Mouse (Mus musculus) embryonic facial prominence, embryonic 11.5 days (tissue): ENCODE data around the gene Ttll5. TPM values are rescaled to one million over a fixed set of nuclear protein-coding genes. Genes with fewer than 3 reads are reported as not detected.

Experiments used
- ATAC-seq: fragments of 200-750 bp; cut with Nextera tagmentation; replicated peaks from 2 replicates; pipeline ENCODE4 v1.8.0; 2017; ENCODE audit warnings: low read depth; ENCODE audit not compliant: insufficient number of reproducible peaks, low FRiP score, low TSS enrichment
- DNase-seq: peaks from one replicate; pipeline ENCODE4 v3.0.0-alpha.2; 2015; ENCODE audit warnings: low spot score
- H3K27ac ChIP-seq: fragments of 300-500 bp; sonication (generic); replicated peaks from 2 replicates; pipeline ENCODE4 v1.5.1; 2014; ENCODE audit warnings: mild to moderate bottlenecking, low read depth, low read length, control low read depth
- H3K27me3 ChIP-seq: fragments of 300-500 bp; sonication (generic); 2 replicates; pipeline ENCODE4 v1.6.1; 2014; ENCODE audit warnings: mild to moderate bottlenecking, low read length, moderate library complexity, mixed read lengths; ENCODE audit not compliant: control insufficient read depth, insufficient read depth
- H3K36me3 ChIP-seq: fragments of 300-500 bp; sonication (generic); replicated peaks from 2 replicates; pipeline ENCODE4 v1.6.1; 2014; ENCODE audit warnings: low read depth, mild to moderate bottlenecking, low read length, moderate library complexity, mixed read lengths; ENCODE audit not compliant: control insufficient read depth, insufficient read depth
- H3K4me1 ChIP-seq: fragments of 300-500 bp; sonication (generic); 2 replicates; pipeline ENCODE4 v1.6.1; 2014; ENCODE audit warnings: low read length, mixed read lengths; ENCODE audit not compliant: control insufficient read depth, insufficient read depth
- H3K4me2 ChIP-seq: fragments of 300-500 bp; sonication (generic); 2 replicates; pipeline ENCODE4 v1.6.1; 2014; ENCODE audit warnings: low read depth, mild to moderate bottlenecking, control low read depth, low read length, moderate library complexity
- H3K4me3 ChIP-seq: fragments of 300-500 bp; sonication (generic); 2 replicates; pipeline ENCODE4 v1.5.1; 2014; ENCODE audit warnings: low read depth, low read length, control low read depth
- H3K9ac ChIP-seq: fragments of 300-500 bp; sonication (generic); replicated peaks from 2 replicates; pipeline ENCODE4 v1.6.1; 2014; ENCODE audit warnings: mild to moderate bottlenecking, control low read depth, low read length
- H3K9me3 ChIP-seq: fragments of 300-500 bp; sonication (generic); replicated peaks from 2 replicates; pipeline ENCODE4 v1.6.1; 2016; ENCODE audit warnings: mild to moderate bottlenecking, low read length, inconsistent platforms, mixed read lengths; ENCODE audit not compliant: control insufficient read depth
- WGBS: fragments of 180-500 bp; shearing (Covaris S2); extraction: QIAGEN DNeasy Blood & Tissue Kit; methylation state at CpG from one replicate; pipeline ENCODE4 v1.1.7; 2014; 5-methylcytosine and 5-hydroxymethylcytosine counted together
- polyA plus RNA-seq: library from polyadenylated mRNA; unstranded; fragments of >200 nt; fragmentation: Nextera tagmentation; extraction: Ambion mirVana; gene quantifications from 2 replicates; pipeline ENCODE4 v1.2.1, GENCODE M21; 2014

Ttll5 gene
- polyA plus RNA-seq, 1 experiment from 2014 or later, result 16.4 TPM

GRCm38 (mm10) chr12:86017360-86017759, 192.9 kb downstream of the Ttll5 start:
- Histone ChIP-seq H3K4me2 (no peak overlapping the region), H3K4me3 (no peak overlapping the region), H3K9me3 (no peaks in the 10 kb centered on the region), H3K4me1 (no peaks in the 10 kb centered on the region), H3K9ac (no peak overlapping the region), H3K27ac (no peak overlapping the region), H3K36me3 (no peaks in the 10 kb centered on the region), H3K27me3 (no peaks in the 10 kb centered on the region)
- 68% methylated on average over 5 of the region's 5 CpGs for WGBS
- DNase-seq (no peak), ATAC-seq (no peak)

GRCm38 (mm10) chr12:86021583-86021982, 197.1 kb downstream of the Ttll5 start:
- DNase-seq, result no peak
- no peaks in the 10 kb centered on the region for H3K27me3 ChIP-seq
- ATAC-seq, result no peak
- H3K4me1 ChIP-seq, result no peaks in the 10 kb centered on the region
- 76% methylated on average over 6 of the region's 6 CpGs for WGBS
- no peak overlapping the region for H3K4me2 ChIP-seq
- H3K9ac ChIP-seq, result no peak overlapping the region
- H3K36me3 ChIP-seq, result no peaks in the 10 kb centered on the region
- no peak overlapping the region for H3K27ac ChIP-seq
- no peak overlapping the region for H3K4me3 ChIP-seq
- H3K9me3 ChIP-seq, result no peaks in the 10 kb centered on the region

DNA sequence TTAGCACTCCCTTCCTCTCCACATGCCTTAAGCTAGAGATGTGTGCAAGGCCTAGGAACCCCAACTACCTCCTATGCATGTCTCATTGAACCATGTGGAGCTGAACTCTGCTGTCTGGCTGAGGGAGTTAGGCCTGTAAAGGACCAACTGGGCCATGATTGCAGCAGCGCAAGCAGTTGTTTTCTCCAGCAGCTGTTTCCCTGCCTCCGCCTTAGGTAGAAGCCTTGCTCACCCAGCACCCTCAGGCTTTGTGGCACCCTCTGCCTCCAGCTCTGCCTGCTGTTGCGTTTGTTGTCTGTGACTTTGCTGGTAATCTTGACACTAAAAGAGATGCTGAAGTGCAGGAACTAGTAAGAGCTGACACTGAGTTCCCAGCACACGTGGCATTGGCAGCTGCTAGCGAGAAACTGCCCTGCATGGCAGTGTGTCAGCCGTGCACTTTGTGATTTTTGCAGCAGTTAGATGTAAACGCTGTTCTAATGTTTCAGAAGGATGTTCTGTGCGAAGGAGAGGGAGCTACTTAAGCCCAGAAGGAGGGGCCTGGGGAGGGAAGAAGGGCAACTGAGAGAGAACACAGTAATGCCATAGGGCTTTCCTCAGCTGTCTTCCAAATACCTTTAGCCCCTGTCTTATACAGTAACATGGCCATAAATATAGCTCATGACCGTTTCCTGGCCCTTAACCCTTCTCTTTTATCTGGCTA, 198.0 kb downstream of the Ttll5 start:
- no peaks in the 10 kb centered on the region for H3K36me3 ChIP-seq
- H3K9me3 ChIP-seq, result no peaks in the 10 kb centered on the region
- H3K27ac ChIP-seq, result no peak overlapping the region
- H3K4me1 ChIP-seq, result no peaks in the 10 kb centered on the region
- ATAC-seq (no peak), DNase-seq (no peak)
- no peak overlapping the region for H3K4me3 ChIP-seq
- H3K27me3 ChIP-seq, result no peaks in the 10 kb centered on the region
- H3K9ac ChIP-seq, result no peak overlapping the region
- 61% methylated on average over 9 of the region's 9 CpGs for WGBS
- no peak overlapping the region for H3K4me2 ChIP-seq

DNA sequence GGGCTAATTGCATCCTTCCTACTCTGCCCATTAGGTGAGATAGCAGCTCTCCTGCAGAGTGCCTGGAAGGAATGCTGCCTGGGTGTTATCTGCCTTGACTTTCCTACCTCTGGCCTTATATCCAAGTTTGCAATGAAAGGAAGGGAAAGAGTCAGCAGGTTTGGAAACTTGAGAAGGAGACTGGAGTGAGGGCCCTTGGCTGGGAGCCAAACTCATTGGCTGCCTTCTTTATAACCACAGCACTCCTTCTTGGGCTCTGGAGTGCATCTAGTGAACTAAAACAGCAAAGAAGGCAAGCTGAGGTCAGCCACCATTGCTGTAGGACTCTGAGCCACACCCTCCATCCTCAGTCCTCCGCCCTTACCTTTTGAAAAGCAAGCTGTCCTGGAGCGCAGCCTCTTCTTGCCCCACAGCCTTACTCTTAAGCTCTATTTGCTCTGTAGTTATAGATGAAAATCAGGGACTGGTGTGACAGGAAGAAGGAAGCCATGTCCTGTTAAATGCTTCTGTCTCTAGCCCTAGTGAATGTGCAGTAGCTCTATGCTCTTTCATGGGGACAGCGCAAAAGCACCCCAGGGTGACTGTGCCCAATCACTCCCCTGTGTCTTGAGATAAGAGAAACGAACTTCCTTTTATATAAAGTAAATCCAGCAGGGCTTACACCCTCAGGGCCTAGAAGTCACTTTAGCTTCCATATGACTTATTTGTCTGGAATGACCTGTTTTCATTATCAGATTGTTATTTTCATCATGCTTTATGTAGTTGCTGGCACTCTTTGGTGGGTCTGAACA, 198.8 kb downstream of the Ttll5 start:
- H3K27ac ChIP-seq, result no peak overlapping the region
- no peaks in the 10 kb centered on the region for H3K27me3 ChIP-seq
- ATAC-seq (peak; percentile 63; the same call in 1 of the 2 replicates), DNase-seq (peak; percentile 60)
- H3K4me2 ChIP-seq, result no peak overlapping the region
- H3K9me3 ChIP-seq, result no peaks in the 10 kb centered on the region
- no peak overlapping the region for H3K4me3 ChIP-seq
- 78% methylated on average over 4 of the region's 4 CpGs for WGBS
- H3K36me3 ChIP-seq, result no peaks in the 10 kb centered on the region
- no peak overlapping the region for H3K9ac ChIP-seq
- H3K4me1 ChIP-seq, result no peaks in the 10 kb centered on the region

GRCm38 (mm10) chr12:86024426-86024825, 200.0 kb downstream of the Ttll5 start:
- no peaks in the 10 kb centered on the region for H3K9me3 ChIP-seq
- WGBS, result 59% methylated on average over 4 of the region's 4 CpGs
- no peaks in the 10 kb centered on the region for H3K4me1 ChIP-seq
- H3K36me3 ChIP-seq, result no peaks in the 10 kb centered on the region
- no peaks in the 10 kb centered on the region for H3K27me3 ChIP-seq
- peak; percentile 66 for DNase-seq
- no peak for ATAC-seq
- no peak overlapping the region for H3K27ac ChIP-seq
- H3K4me2 ChIP-seq, result no peak overlapping the region
- no peak overlapping the region for H3K9ac ChIP-seq
- H3K4me3 ChIP-seq, result no peak overlapping the region

GRCm38 (mm10) chr12:86025480-86025879, 201.0 kb downstream of the Ttll5 start:
- Histone ChIP-seq H3K4me1 (no peaks in the 10 kb centered on the region), H3K9ac (no peak overlapping the region), H3K9me3 (no peaks in the 10 kb centered on the region), H3K27ac (no peak overlapping the region), H3K4me2 (no peak overlapping the region), H3K4me3 (no peak overlapping the region), H3K36me3 (no peaks in the 10 kb centered on the region), H3K27me3 (no peaks in the 10 kb centered on the region)
- WGBS, result 86% methylated on average over 6 of the region's 6 CpGs
- DNase-seq, result no peak
- ATAC-seq, result no peak

DNA sequence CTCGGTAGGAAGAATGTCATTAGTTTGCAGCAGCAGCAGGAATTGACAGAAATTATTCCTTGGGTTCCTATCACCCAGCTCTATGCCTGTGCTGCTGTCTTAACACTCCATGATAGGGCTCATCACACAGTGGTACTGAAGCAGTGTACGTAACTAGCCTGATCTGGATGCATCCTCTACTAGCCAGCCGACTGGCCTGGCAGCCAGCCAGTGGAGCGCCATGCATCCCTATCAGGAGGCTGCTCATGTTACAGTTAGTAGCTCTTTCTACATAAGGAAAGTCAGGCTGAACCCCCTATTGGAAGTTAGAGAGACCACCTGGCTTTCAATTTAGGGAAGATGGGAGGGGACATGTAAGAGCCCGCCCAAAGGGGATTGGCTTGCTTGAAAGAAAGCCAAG, 202.5 kb downstream of the Ttll5 start:
- H3K9me3 ChIP-seq, result no peaks in the 10 kb centered on the region
- peak; percentile 38 for DNase-seq
- WGBS, result 67% methylated on average over 5 of the region's 5 CpGs
- ATAC-seq, result peak; percentile 58; the same call in 1 of the 2 replicates
- H3K4me3 ChIP-seq, result no peak overlapping the region
- no peak overlapping the region for H3K4me2 ChIP-seq
- no peaks in the 10 kb centered on the region for H3K4me1 ChIP-seq
- H3K27ac ChIP-seq, result no peak overlapping the region
- no peaks in the 10 kb centered on the region for H3K36me3 ChIP-seq
- no peak overlapping the region for H3K9ac ChIP-seq
- H3K27me3 ChIP-seq, result no peaks in the 10 kb centered on the region

- no peak for ATAC-seq
- DNase-seq, result no peak
- no peaks in the 10 kb centered on the region for H3K4me1 ChIP-seq
- no peaks in the 10 kb centered on the region for H3K27me3 ChIP-seq
- no peak overlapping the region for H3K27ac ChIP-seq
- H3K4me3 ChIP-seq, result no peak overlapping the region
- no peaks in the 10 kb centered on the region for H3K36me3 ChIP-seq
- WGBS, result 82% methylated on average over 1 of the region's 1 CpGs
- H3K4me2 ChIP-seq, result no peak overlapping the region
- no peak overlapping the region for H3K9ac ChIP-seq
- no peaks in the 10 kb centered on the region for H3K9me3 ChIP-seq
Measured at GRCm38 (mm10) chr12:86027747-86028146, 203.3 kb downstream of the Ttll5 start.
